Mouse (Mus musculus) thymus, adult 2 months (tissue): ENCODE results near the gene Crtc1.

Experiments used
- CTCF ChIP-seq: fragments of 200-500 bp; IDR thresholded peaks from 2 replicates; pipeline ENCODE4 v1.5.1; 2012; ENCODE audit warnings: mild to moderate bottlenecking, control low read depth, low read length, moderate library complexity, borderline replicate concordance; ENCODE audit not compliant: control insufficient read depth, poor library complexity, insufficient read depth; ENCODE audit errors: extremely low read depth
- POLR2A ChIP-seq: fragments of 200-500 bp; IDR thresholded peaks from 2 replicates; pipeline ENCODE4 v1.6.1; 2012; ENCODE audit warnings: mild to moderate bottlenecking, low read length, control low read depth, moderate library complexity; ENCODE audit not compliant: control insufficient read depth, poor library complexity, insufficient read depth; ENCODE audit errors: extremely low read depth

DNA sequence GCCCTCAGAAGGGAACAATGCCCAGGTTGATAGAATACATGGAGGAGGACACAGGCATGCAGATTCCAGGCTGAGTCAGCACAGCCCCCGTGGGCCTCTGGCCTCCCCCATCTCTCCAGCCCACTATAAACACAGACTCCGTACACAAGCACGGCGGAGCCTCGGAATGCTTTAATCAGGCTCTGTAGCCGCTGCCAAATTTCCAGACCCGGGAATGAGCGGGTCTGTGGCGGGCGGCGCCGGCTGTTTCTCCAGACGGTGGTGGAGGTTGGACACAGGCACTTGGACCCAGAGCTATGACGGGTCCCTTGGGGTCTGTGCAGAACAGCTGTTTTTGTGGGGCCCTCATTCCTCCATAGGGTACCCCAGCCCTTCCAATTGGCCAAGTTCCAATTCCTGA is 20.4 kb downstream of the Crtc1 start:
- TF ChIP-seq CTCF (no peak), POLR2A (no peak)
